Mouse (Mus musculus): ENCODE data around the gene Akirin1. TPM values are rescaled to one million over a fixed set of nuclear protein-coding genes. Genes with fewer than 3 reads are reported as not detected.

The Akirin1 gene
- polyA plus RNA-seq, 1 experiment = 23.6 TPM

GRCm38 (mm10) chr4:123732163-123732910, 17.8 kb downstream of the Akirin1 start:
- H3K4me3 ChIP-seq (replicated peaks; ENCODE audit: extremely low read depth, low read depth, low read length) = no peak overlapping the region
- WGBS = 86% methylated on average over 4 of the region's 4 CpGs
- TF ChIP-seq CTCF (IDR thresholded peaks at IDR 0.05; ENCODE audit: insufficient read depth, low read length) = no peak
- TF ChIP-seq POLR2A (IDR thresholded peaks at IDR 0.05; ENCODE audit: borderline replicate concordance, extremely low read depth, low read depth, low read length) = no peak
- DNase-seq = no peak
- H3K4me1 ChIP-seq (ENCODE audit: control insufficient read depth, insufficient read depth, low read length) = no peaks in the 10 kb centered on the region

DNA sequence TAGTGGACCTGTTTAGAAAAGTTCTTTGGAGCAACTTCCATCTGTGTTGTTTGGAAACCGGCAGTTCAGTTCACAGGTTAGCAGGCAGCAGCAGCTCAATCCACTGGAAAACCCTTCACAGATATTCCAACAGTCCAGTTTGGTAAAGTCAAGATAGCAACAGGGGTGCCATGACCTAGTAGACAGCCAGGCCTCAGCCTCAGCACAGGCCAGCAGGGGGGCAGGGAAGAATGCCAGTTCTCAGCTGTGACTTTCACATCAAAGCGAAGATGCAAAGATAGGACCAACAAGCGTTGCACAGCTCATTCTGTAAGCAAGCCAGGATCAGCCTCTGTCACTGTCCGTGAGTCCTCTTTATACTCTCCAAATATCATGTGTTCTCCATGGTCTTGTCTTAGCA, 28.4 kb downstream of the Akirin1 start:
- WGBS = 88% methylated on average over 4 of the region's 4 CpGs
- no peak overlapping the region for H3K4me3 ChIP-seq (replicated peaks; ENCODE audit: extremely low read depth, low read depth, low read length)
- no peak for TF ChIP-seq POLR2A (IDR thresholded peaks at IDR 0.05; ENCODE audit: borderline replicate concordance, extremely low read depth, low read depth, low read length)
- TF ChIP-seq CTCF (IDR thresholded peaks at IDR 0.05; ENCODE audit: insufficient read depth, low read length) = no peak
- H3K4me1 ChIP-seq (ENCODE audit: control insufficient read depth, insufficient read depth, low read length) = 0 out of 2 replicates have a peak, but pooled peaks cover 2% of the 10 kb centered on the region
- no peak for DNase-seq

DNA sequence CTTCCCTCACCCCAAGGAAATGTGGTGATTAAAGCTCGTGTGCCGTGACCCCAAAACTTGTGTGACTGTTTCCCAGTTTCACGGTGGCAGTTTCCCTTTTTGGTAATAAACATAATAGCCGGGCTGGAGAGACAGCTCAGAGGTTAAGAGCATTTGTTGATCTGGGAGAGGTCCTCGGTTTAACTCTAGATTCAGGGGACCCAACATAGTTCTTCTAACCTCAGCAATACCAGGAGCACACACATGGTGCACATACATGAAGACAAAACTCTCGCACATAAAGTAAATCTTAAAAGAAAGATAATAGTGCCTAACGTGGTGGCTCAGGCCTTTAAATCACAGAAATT, 31.7 kb downstream of the Akirin1 start:
- TF ChIP-seq CTCF (IDR thresholded peaks at IDR 0.05; ENCODE audit: insufficient read depth, low read length) (no peak), POLR2A (IDR thresholded peaks at IDR 0.05; ENCODE audit: borderline replicate concordance, extremely low read depth, low read depth, low read length) (no peak)
- no peak for DNase-seq
- Histone ChIP-seq H3K4me3 (replicated peaks; ENCODE audit: extremely low read depth, low read depth, low read length) (peak overlapping the region; percentile 85), H3K4me1 (ENCODE audit: control insufficient read depth, insufficient read depth, low read length) (0 out of 2 replicates have a peak, but pooled peaks cover 2% of the 10 kb centered on the region)
- WGBS = 11% methylated on average over 7 of the region's 7 CpGs

GRCm38 (mm10) chr4:123717574-123718433, 32.3 kb downstream of the Akirin1 start, which contains the start of gene Ndufs5:
Gene Ndufs5, minus strand, starts transcription at chr4:123718202.
- under 1% methylated on average over 40 of the region's 40 CpGs for WGBS
- Histone ChIP-seq H3K4me1 (ENCODE audit: control insufficient read depth, insufficient read depth, low read length) (0 out of 2 replicates have a peak, but pooled peaks cover 2% of the 10 kb centered on the region), H3K4me3 (replicated peaks; ENCODE audit: extremely low read depth, low read depth, low read length) (peak within 1 kb of the TSS; percentile 89)
- TF ChIP-seq CTCF (IDR thresholded peaks at IDR 0.05; ENCODE audit: insufficient read depth, low read length) (no peak), POLR2A (IDR thresholded peaks at IDR 0.05; ENCODE audit: borderline replicate concordance, extremely low read depth, low read depth, low read length) (peak; percentile 86; the same call in 1 of the 2 replicates)
- peak; percentile 93 for DNase-seq

DNA sequence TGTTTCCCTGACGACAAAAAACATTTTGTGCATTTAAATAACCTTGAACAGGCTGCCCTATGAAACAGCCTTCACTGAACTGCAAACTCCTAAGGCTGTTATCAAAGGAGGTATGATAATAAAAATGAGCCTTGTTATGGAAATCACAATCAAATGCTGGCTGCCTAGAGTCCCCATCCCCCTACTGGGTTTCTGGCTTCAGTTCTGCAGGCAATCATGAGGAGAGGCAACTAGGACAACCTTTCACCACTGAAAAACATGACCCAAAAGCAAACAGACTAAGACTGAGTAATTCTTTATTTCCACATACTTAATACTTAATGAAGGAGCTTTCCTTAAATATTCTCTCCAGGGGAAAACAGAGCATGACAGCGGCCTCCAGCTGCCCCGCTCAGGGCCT, 37.7 kb downstream of the Akirin1 start:
- 78% methylated on average over 3 of the region's 3 CpGs for WGBS
- no peak overlapping the region for H3K4me3 ChIP-seq (replicated peaks; ENCODE audit: extremely low read depth, low read depth, low read length)
- no peak for DNase-seq
- H3K4me1 ChIP-seq (ENCODE audit: control insufficient read depth, insufficient read depth, low read length) = 0 out of 2 replicates have a peak, but pooled peaks cover 2% of the 10 kb centered on the region
- TF ChIP-seq POLR2A (IDR thresholded peaks at IDR 0.05; ENCODE audit: borderline replicate concordance, extremely low read depth, low read depth, low read length) (no peak), CTCF (IDR thresholded peaks at IDR 0.05; ENCODE audit: insufficient read depth, low read length) (no peak)

DNA sequence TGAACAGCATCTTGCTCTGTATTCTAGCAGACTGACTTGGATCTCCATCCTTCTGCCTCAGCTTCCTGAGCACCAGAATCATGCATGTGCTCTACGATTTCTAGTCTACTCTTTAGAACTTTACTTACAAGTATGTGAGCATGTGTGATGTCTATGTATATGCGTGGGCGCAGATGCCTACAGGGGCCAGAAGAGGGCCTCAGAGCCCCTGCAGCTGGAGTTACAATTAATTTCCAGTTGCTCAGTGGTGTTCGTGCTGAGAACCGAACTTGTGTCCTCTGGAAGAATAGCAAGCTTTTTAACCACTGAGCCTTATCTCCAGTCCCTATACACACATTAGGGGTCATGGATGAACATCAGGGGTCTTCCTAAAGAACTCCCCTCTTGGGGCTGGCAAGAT, 42.8 kb downstream of the Akirin1 start:
- 92% methylated on average over 5 of the region's 5 CpGs for WGBS
- no peak for TF ChIP-seq CTCF (IDR thresholded peaks at IDR 0.05; ENCODE audit: insufficient read depth, low read length)
- TF ChIP-seq POLR2A (IDR thresholded peaks at IDR 0.05; ENCODE audit: borderline replicate concordance, extremely low read depth, low read depth, low read length) = no peak
- no peaks in the 10 kb centered on the region for H3K4me1 ChIP-seq (ENCODE audit: control insufficient read depth, insufficient read depth, low read length)
- DNase-seq = no peak
- H3K4me3 ChIP-seq (replicated peaks; ENCODE audit: extremely low read depth, low read depth, low read length) = no peak overlapping the region

DNA sequence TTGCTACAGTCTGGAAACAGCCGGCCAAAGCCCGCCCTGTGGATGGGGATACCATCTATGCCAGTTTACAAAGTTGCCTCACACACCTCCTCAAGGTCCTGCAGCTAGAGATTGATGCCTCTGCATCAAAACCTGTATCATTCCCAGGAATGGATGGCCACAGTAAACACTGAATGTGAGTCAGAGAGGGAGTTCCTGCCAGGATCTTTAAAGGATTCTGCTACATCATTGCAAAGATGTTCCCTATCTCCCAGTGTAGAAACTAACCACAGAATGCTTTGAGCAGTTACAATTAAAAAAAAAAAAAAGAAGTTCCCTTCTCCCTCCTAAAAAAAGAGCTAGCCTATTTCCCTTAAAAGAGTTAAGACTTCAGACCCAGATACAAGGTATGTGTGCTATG, 44.8 kb downstream of the Akirin1 start:
- DNase-seq = no peak
- 94% methylated on average over 2 of the region's 2 CpGs for WGBS
- no peak overlapping the region for H3K4me3 ChIP-seq (replicated peaks; ENCODE audit: extremely low read depth, low read depth, low read length)
- TF ChIP-seq CTCF (IDR thresholded peaks at IDR 0.05; ENCODE audit: insufficient read depth, low read length) = no peak
- TF ChIP-seq POLR2A (IDR thresholded peaks at IDR 0.05; ENCODE audit: borderline replicate concordance, extremely low read depth, low read depth, low read length) = no peak
- H3K4me1 ChIP-seq (ENCODE audit: control insufficient read depth, insufficient read depth, low read length) = no peaks in the 10 kb centered on the region

- 86% methylated on average over 12 of the region's 12 CpGs for WGBS
- no peaks in the 10 kb centered on the region for H3K4me1 ChIP-seq (ENCODE audit: control insufficient read depth, insufficient read depth, low read length)
- no peak for TF ChIP-seq CTCF (IDR thresholded peaks at IDR 0.05; ENCODE audit: insufficient read depth, low read length)
- TF ChIP-seq POLR2A (IDR thresholded peaks at IDR 0.05; ENCODE audit: borderline replicate concordance, extremely low read depth, low read depth, low read length) = no peak
- H3K4me3 ChIP-seq (replicated peaks; ENCODE audit: extremely low read depth, low read depth, low read length) = no peak overlapping the region
- DNase-seq = no peak
Measured at GRCm38 (mm10) chr4:123693384-123693783, 56.8 kb downstream of the Akirin1 start.

- Histone ChIP-seq H3K4me1 (ENCODE audit: control insufficient read depth, insufficient read depth, low read length) (no peaks in the 10 kb centered on the region), H3K4me3 (replicated peaks; ENCODE audit: extremely low read depth, low read depth, low read length) (no peak overlapping the region)
- no peak for TF ChIP-seq CTCF (IDR thresholded peaks at IDR 0.05; ENCODE audit: insufficient read depth, low read length)
- no peak for DNase-seq
- WGBS = 82% methylated on average over 3 of the region's 3 CpGs
Measured at GRCm38 (mm10) chr4:123692071-123692470, 58.1 kb downstream of the Akirin1 start.

All from lung, adult 2 months (tissue).